Comparison of ENCODE assay signal across 9 mouse cellular contexts in the genomic region with DNA sequence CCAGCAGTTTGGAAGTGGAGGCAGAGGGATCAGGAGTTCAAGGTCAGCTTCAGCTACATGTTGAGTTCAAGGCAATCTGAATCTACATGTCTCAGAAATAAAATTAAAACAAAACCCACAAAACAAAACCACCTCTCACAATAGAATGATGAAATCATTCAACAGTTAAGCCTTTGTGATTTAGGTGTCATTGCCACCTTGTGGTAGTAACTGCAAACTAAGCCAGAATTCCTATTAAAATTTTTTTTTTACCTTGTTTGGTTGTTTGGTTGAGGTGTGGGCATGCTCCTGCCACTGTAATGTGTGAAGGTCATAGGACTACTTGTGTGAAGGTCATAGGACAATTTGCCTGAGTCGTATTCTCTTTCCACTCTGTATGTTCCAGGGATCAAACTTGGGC. TPM values are rescaled to one million over a fixed set of nuclear protein-coding genes. Genes with fewer than 3 reads are reported as not detected.
A peak's percentile ranks its signal among the peaks of the same experiment; 100 is the strongest.
DNase-seq lines count a peak whose midpoint lies in the region; ATAC-seq and TF ChIP-seq lines count a peak whose summit lies in the region.
"Had no signal": no experiment of that assay in that cellular context is flagged by ENCODE, and none has a peak within 500 bp of the region (broad histone marks: within the 10 kb centered on the region; RNA-seq: fewer than 3 reads in every experiment).

No protein-coding gene starts in this region.

- H3K4me3 ChIP-seq in hindbrain, embryonic 14.5 days (replicated peaks; ENCODE audit: low read length), result no peak overlapping the region
- no peak overlapping the region for H3K4me3 ChIP-seq in hindbrain, embryonic 11.5 days (ENCODE audit: low read depth, low read length)
- H3K4me3 ChIP-seq in MEL (ENCODE audit: control insufficient read depth in 1 of 2, insufficient read depth in 1 of 2, low read depth in 2 of 2, low read length in 2 of 2), result no peak overlapping the region
- no peak overlapping the region for H3K4me3 ChIP-seq in lung, embryonic 14.5 days (ENCODE audit: low read depth, low read length)
- no peak overlapping the region for H3K4me3 ChIP-seq in forebrain, embryonic 12.5 days (replicated peaks)

- no peaks in the 10 kb centered on the region for H3K36me3 ChIP-seq in hindbrain, embryonic 14.5 days (replicated peaks; ENCODE audit: control insufficient read depth, insufficient read depth)
- no peaks in the 10 kb centered on the region for H3K36me3 ChIP-seq in hindbrain, embryonic 11.5 days (ENCODE audit: control insufficient read depth, insufficient read depth, low read length)
- H3K36me3 ChIP-seq in MEL (ENCODE audit: control insufficient read depth in 1 of 2, insufficient read depth in 2 of 2, low read length in 2 of 2), result no peaks in the 10 kb centered on the region
- no peaks in the 10 kb centered on the region for H3K36me3 ChIP-seq in lung, embryonic 14.5 days (ENCODE audit: insufficient read depth)
- no peaks in the 10 kb centered on the region for H3K36me3 ChIP-seq in forebrain, embryonic 12.5 days (replicated peaks)

- TF ChIP-seq POLR2A in MEL (IDR thresholded peaks at IDR 0.05; ENCODE audit: control insufficient read depth in 1 of 2, insufficient read depth in 1 of 2, low read depth in 1 of 2, low read length in 2 of 2, poor library complexity in 1 of 2), result no peak

- H3K27me3 ChIP-seq in hindbrain, embryonic 14.5 days (ENCODE audit: control insufficient read depth, insufficient read depth, low read length), result no peaks in the 10 kb centered on the region
- no peaks in the 10 kb centered on the region for H3K27me3 ChIP-seq in hindbrain, embryonic 11.5 days (ENCODE audit: control insufficient read depth, insufficient read depth, low read length)
- no peaks in the 10 kb centered on the region for H3K27me3 ChIP-seq in MEL (ENCODE audit: control insufficient read depth in 1 of 2, insufficient read depth in 2 of 2, low read length in 2 of 2)
- H3K27me3 ChIP-seq in lung, embryonic 14.5 days (ENCODE audit: insufficient read depth, low read length), result no peaks in the 10 kb centered on the region
- H3K27me3 ChIP-seq in forebrain, embryonic 12.5 days, result no peaks in the 10 kb centered on the region

- no peak overlapping the region for H3K4me2 ChIP-seq in hindbrain, embryonic 14.5 days (replicated peaks)
- H3K4me2 ChIP-seq in hindbrain, embryonic 11.5 days (replicated peaks; ENCODE audit: low read depth, low read length), result no peak overlapping the region
- no peak overlapping the region for H3K4me2 ChIP-seq in lung, embryonic 14.5 days
- H3K4me2 ChIP-seq in forebrain, embryonic 12.5 days, result no peak overlapping the region

- WGBS in hindbrain, embryonic 14.5 days, result 52% methylated on average over 1 of the region's 1 CpGs
- 56% methylated on average over 1 of the region's 1 CpGs for WGBS in hindbrain, embryonic 11.5 days
- WGBS in lung, embryonic 14.5 days, result 43% methylated on average over 1 of the region's 1 CpGs
- 56% methylated on average over 1 of the region's 1 CpGs for WGBS in forebrain, embryonic 12.5 days

- no peaks in the 10 kb centered on the region for H3K4me1 ChIP-seq in hindbrain, embryonic 14.5 days (replicated peaks; ENCODE audit: control insufficient read depth, insufficient read depth, low read length)
- H3K4me1 ChIP-seq in hindbrain, embryonic 11.5 days (replicated peaks; ENCODE audit: control insufficient read depth, insufficient read depth, low read length), result no peaks in the 10 kb centered on the region
- no peaks in the 10 kb centered on the region for H3K4me1 ChIP-seq in MEL (ENCODE audit: control insufficient read depth in 1 of 2, insufficient read depth in 2 of 2, low read length in 2 of 2)
- H3K4me1 ChIP-seq in lung, embryonic 14.5 days (ENCODE audit: insufficient read depth), result no peaks in the 10 kb centered on the region
- H3K4me1 ChIP-seq in forebrain, embryonic 12.5 days, result no peaks in the 10 kb centered on the region

- no peaks in the 10 kb centered on the region for H3K79me2 ChIP-seq in MEL (ENCODE audit: control insufficient read depth, insufficient read depth, low read length, poor library complexity)

- TF ChIP-seq CTCF in MEL (IDR thresholded peaks at IDR 0.05 in 2 of 3, conservative IDR thresholded peaks at IDR 0.05 in 1 of 3; ENCODE audit: control insufficient read depth in 1 of 3, insufficient read depth in 1 of 3, low read depth in 2 of 3, low read length in 3 of 3, poor library complexity in 1 of 3, severe bottlenecking in 1 of 3), result peak; percentile 12 to 93 (median 56); a peak in 4 of 6 replicates
- peak; percentile 68 for TF ChIP-seq CTCF in lung, embryonic 14.5 days (IDR thresholded peaks at IDR 0.05; ENCODE audit: low read depth)

- TF ChIP-seq EP300 in MEL (IDR thresholded peaks at IDR 0.05; ENCODE audit: low read depth in 1 of 2, low read length in 2 of 2), result no peak; a peak in 1 of 4 replicates

- no peak for ATAC-seq in hindbrain, embryonic 14.5 days (ENCODE audit: low FRiP score)
- ATAC-seq in hindbrain, embryonic 11.5 days (ENCODE audit: low FRiP score), result no peak
- no peak for ATAC-seq in lung, embryonic 14.5 days (ENCODE audit: insufficient read depth)
- ATAC-seq in forebrain, embryonic 12.5 days (ENCODE audit: low FRiP score), result no peak
- ATAC-seq in megakaryocyte-erythroid progenitor cell, adult 5-6 weeks (replicated peaks; ENCODE audit: low FRiP score, low TSS enrichment, poor library complexity, severe bottlenecking), result no peak
- ATAC-seq: hindbrain, embryonic 16.5 days had no signal

- no peak overlapping the region for H3K9ac ChIP-seq in hindbrain, embryonic 14.5 days
- H3K9ac ChIP-seq in hindbrain, embryonic 11.5 days (ENCODE audit: low read depth, low read length), result no peak overlapping the region
- peak overlapping the region; percentile 19; the same call in 1 of the 2 replicates for H3K9ac ChIP-seq in MEL (ENCODE audit: control insufficient read depth, low read depth, low read length, poor library complexity, severe bottlenecking)
- H3K9ac ChIP-seq in lung, embryonic 14.5 days, result no peak overlapping the region
- no peak overlapping the region for H3K9ac ChIP-seq in forebrain, embryonic 12.5 days

- H3K9me3 ChIP-seq in hindbrain, embryonic 14.5 days (ENCODE audit: control insufficient read depth, low read length), result no peaks in the 10 kb centered on the region
- no peaks in the 10 kb centered on the region for H3K9me3 ChIP-seq in hindbrain, embryonic 11.5 days (ENCODE audit: control insufficient read depth, low read length)
- no peaks in the 10 kb centered on the region for H3K9me3 ChIP-seq in MEL (replicated peaks; ENCODE audit: insufficient read depth, low read length)
- no peaks in the 10 kb centered on the region for H3K9me3 ChIP-seq in lung, embryonic 14.5 days (ENCODE audit: low read depth, low read length)
- no peaks in the 10 kb centered on the region for H3K9me3 ChIP-seq in forebrain, embryonic 12.5 days

- TF ChIP-seq RAD21 in MEL (IDR thresholded peaks at IDR 0.05; ENCODE audit: low read depth, low read length), result peak; percentile 99

- H3K27ac ChIP-seq in hindbrain, embryonic 14.5 days, result no peak overlapping the region
- H3K27ac ChIP-seq in hindbrain, embryonic 11.5 days (ENCODE audit: low read depth, low read length), result no peak overlapping the region
- H3K27ac ChIP-seq in MEL (ENCODE audit: control insufficient read depth, low read depth, low read length), result no peak overlapping the region
- H3K27ac ChIP-seq in lung, embryonic 14.5 days (ENCODE audit: low read depth), result no peak overlapping the region
- H3K27ac ChIP-seq in forebrain, embryonic 12.5 days, result no peak overlapping the region

- peak; percentile 47 for DNase-seq in hindbrain, embryonic 14.5 days (ENCODE audit: low spot score)
- no peak for DNase-seq in hindbrain, embryonic 11.5 days (ENCODE audit: low spot score)
- DNase-seq in 416B (ENCODE audit: low read depth) (peak; percentile 82), MEL (ENCODE audit: low read depth, low spot score) (peak; percentile 72)
- DNase-seq in lung, embryonic 14.5 days, result peak; percentile 78
- no peak for DNase-seq in gastrocnemius, adult 8-10 months (ENCODE audit: low spot score in 2 of 2)

RNA-seq across cellular contexts. Expression of gene Spink4, which starts 13.6 kb away (rescaled TPM):
- polyA plus RNA-seq in hindbrain, embryonic 14.5 days (2014; fragmentation: Nextera tagmentation; extraction: Ambion mirVana), result not detected in 2 replicates
- not detected in 2 replicates for polyA plus RNA-seq in hindbrain, embryonic 11.5 days (2014; fragmentation: Nextera tagmentation; extraction: Ambion mirVana)
- 1.4 TPM in 1 of 2 replicates, not detected in the other for total RNA-seq in MEL (2012; rRNA removed)
- under 1 TPM in 1 of 2 experiments, not detected in 1; 0.19 TPM for polyA plus RNA-seq in MEL (2012; ENCODE audit: insufficient read depth in 1 of 2, insufficient read length in 2 of 2, low read depth in 1 of 2, low replicate concordance in 2 of 2, missing spikeins in 1 of 2)
- 0.58 TPM in 1 of 2 replicates, not detected in the other for polyA plus RNA-seq in lung, embryonic 14.5 days (2014; fragmentation: Nextera tagmentation; extraction: Ambion mirVana)
- not detected in 2 replicates for polyA plus RNA-seq in forebrain, embryonic 12.5 days (2016; fragmentation: Nextera tagmentation; extraction: Ambion mirVana)
- total RNA-seq in gastrocnemius, adult 8-10 months (2022), result not detected
- not detected in 2 replicates for total RNA-seq in megakaryocyte-erythroid progenitor cell, adult 5-6 weeks (2014; fragmentation: Nextera tagmentation)
- not detected in 2 replicates for total RNA-seq in megakaryocyte-erythroid progenitor cell, adult 5-6 weeks (2017)
- polyA plus RNA-seq: hindbrain, embryonic 16.5 days had no signal

RNA-seq across cellular contexts. Expression of gene Bag1, which starts 41.8 kb away (rescaled TPM):
- 207 and 215 TPM in 2 replicates for polyA plus RNA-seq in hindbrain, embryonic 14.5 days (2014; fragmentation: Nextera tagmentation; extraction: Ambion mirVana)
- polyA plus RNA-seq in hindbrain, embryonic 11.5 days (2014; fragmentation: Nextera tagmentation; extraction: Ambion mirVana), result 259 and 262 TPM in 2 replicates
- 175 and 194 TPM in 2 replicates for total RNA-seq in MEL (2012; rRNA removed)
- 100 to 1,000 TPM in 1 of 2 experiments, not detected in 1; 235 TPM for polyA plus RNA-seq in MEL (2012; ENCODE audit: insufficient read depth in 1 of 2, insufficient read length in 2 of 2, low read depth in 1 of 2, low replicate concordance in 2 of 2, missing spikeins in 1 of 2)
- 210 and 228 TPM in 2 replicates for polyA plus RNA-seq in lung, embryonic 14.5 days (2014; fragmentation: Nextera tagmentation; extraction: Ambion mirVana)
- 215 and 229 TPM in 2 replicates for polyA plus RNA-seq in forebrain, embryonic 12.5 days (2016; fragmentation: Nextera tagmentation; extraction: Ambion mirVana)
- total RNA-seq in gastrocnemius, adult 8-10 months (2022), result 100 to 1,000 TPM; 229 to 241 (median 229) TPM
- 224 and 246 TPM in 2 replicates for total RNA-seq in megakaryocyte-erythroid progenitor cell, adult 5-6 weeks (2014; fragmentation: Nextera tagmentation)
- total RNA-seq in megakaryocyte-erythroid progenitor cell, adult 5-6 weeks (2017), result 650 and 683 TPM in 2 replicates

RNA-seq across cellular contexts. Expression of gene Chmp5, which starts 41.9 kb away (rescaled TPM):
- 147 and 156 TPM in 2 replicates for polyA plus RNA-seq in hindbrain, embryonic 14.5 days (2014; fragmentation: Nextera tagmentation; extraction: Ambion mirVana)
- polyA plus RNA-seq in hindbrain, embryonic 11.5 days (2014; fragmentation: Nextera tagmentation; extraction: Ambion mirVana), result 173 and 178 TPM in 2 replicates
- 38.5 and 39.1 TPM in 2 replicates for total RNA-seq in MEL (2012; rRNA removed)
- 10 to 100 TPM in 1 of 2 experiments, not detected in 1; 34.7 TPM for polyA plus RNA-seq in MEL (2012; ENCODE audit: insufficient read depth in 1 of 2, insufficient read length in 2 of 2, low read depth in 1 of 2, low replicate concordance in 2 of 2, missing spikeins in 1 of 2)
- 90.7 and 97.6 TPM in 2 replicates for polyA plus RNA-seq in lung, embryonic 14.5 days (2014; fragmentation: Nextera tagmentation; extraction: Ambion mirVana)
- polyA plus RNA-seq in forebrain, embryonic 12.5 days (2016; fragmentation: Nextera tagmentation; extraction: Ambion mirVana), result 143 and 146 TPM in 2 replicates
- total RNA-seq in gastrocnemius, adult 8-10 months (2022), result 10 to 100 TPM; 20.6 to 21.7 (median 21.3) TPM
- total RNA-seq in megakaryocyte-erythroid progenitor cell, adult 5-6 weeks (2014; fragmentation: Nextera tagmentation), result 24.2 and 31.7 TPM in 2 replicates
- total RNA-seq in megakaryocyte-erythroid progenitor cell, adult 5-6 weeks (2017), result 74.8 and 110 TPM in 2 replicates

RNA-seq across cellular contexts. Expression of gene B4galt1, which starts 52.5 kb away (rescaled TPM):
- polyA plus RNA-seq in hindbrain, embryonic 14.5 days (2014; fragmentation: Nextera tagmentation; extraction: Ambion mirVana), result 8.2 and 9.1 TPM in 2 replicates
- 15.1 and 16.2 TPM in 2 replicates for polyA plus RNA-seq in hindbrain, embryonic 11.5 days (2014; fragmentation: Nextera tagmentation; extraction: Ambion mirVana)
- 10.8 TPM in 2 replicates for total RNA-seq in MEL (2012; rRNA removed)
- 10 to 100 TPM in 1 of 2 experiments, not detected in 1; 22.5 TPM for polyA plus RNA-seq in MEL (2012; ENCODE audit: insufficient read depth in 1 of 2, insufficient read length in 2 of 2, low read depth in 1 of 2, low replicate concordance in 2 of 2, missing spikeins in 1 of 2)
- polyA plus RNA-seq in lung, embryonic 14.5 days (2014; fragmentation: Nextera tagmentation; extraction: Ambion mirVana), result 64.4 and 66.5 TPM in 2 replicates
- polyA plus RNA-seq in forebrain, embryonic 12.5 days (2016; fragmentation: Nextera tagmentation; extraction: Ambion mirVana), result 12.8 and 14.0 TPM in 2 replicates
- total RNA-seq in gastrocnemius, adult 8-10 months (2022), result 10 to 100 TPM; 22.3 to 27.7 (median 23.7) TPM
- 30.8 and 35.1 TPM in 2 replicates for total RNA-seq in megakaryocyte-erythroid progenitor cell, adult 5-6 weeks (2014; fragmentation: Nextera tagmentation)
- total RNA-seq in megakaryocyte-erythroid progenitor cell, adult 5-6 weeks (2017), result 14.4 and 20.5 TPM in 2 replicates

Comparison
In these comparisons a context has a peak if more than half of its experiments do, and no peak if none do; other contexts are left out.
1. DNase-seq: peak in hindbrain, embryonic 14.5 days (single experiment), 416B (single experiment), MEL (single experiment) and lung, embryonic 14.5 days (single experiment); none in hindbrain, embryonic 11.5 days (single experiment) and gastrocnemius, adult 8-10 months (0 of 2).